Mouse (Mus musculus): ENCODE results near the gene Ovca2.
"Not testable (repeated sequence)": the region's sequence is repeated elsewhere in the genome, so short reads cannot be mapped to it uniquely, and the experiment has no call there.

The Ovca2 gene

DNA sequence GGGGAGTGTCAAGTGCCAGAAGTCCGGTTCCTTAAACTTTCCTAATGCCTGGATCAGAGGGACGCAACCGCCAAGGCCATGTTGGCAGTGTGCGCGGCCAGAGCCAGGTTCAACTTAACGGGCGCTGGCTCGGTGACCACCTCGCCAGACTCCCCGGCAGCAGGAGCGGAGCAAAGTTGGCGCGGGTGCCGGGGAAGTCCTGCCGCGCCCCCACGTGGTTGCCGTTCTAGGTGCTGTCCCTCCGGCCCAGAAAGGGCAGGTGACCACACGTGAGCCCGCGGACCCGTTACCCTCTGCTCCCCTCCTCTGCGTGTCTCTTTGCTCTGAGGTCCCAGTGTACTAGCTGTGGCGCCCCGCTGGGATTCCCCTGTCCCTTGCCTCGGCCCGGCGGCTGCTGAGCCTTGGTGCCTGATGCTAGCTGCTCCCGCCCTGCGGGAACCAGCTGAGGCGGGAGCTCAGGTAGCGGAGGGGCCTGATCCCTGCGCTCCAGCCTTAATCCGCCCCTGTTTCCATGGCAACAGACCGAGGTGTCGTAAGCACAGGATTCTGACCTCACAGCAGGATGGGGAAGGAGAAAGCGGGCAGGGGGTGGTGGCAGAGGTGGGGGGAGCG lies 16.3 kb upstream of the Ovca2 start:
- peak; percentile 90 for DNase-seq (ENCODE audit: low read depth, low spot score)

- peak; percentile 42 for DNase-seq (ENCODE audit: low read depth, low spot score)
These were observed 15.7 kb upstream of the Ovca2 start for GRCm38 (mm10) chr11:75194121-75194849.

GRCm38 (mm10) chr11:75193256-75194071 lies 14.8 kb upstream of the Ovca2 start, which contains the start of gene Rtn4rl1:
Rtn4rl1 (plus strand) TSS chr11:75193783.
- peak; percentile 94 for DNase-seq (ENCODE audit: low read depth, low spot score)

- peak; percentile 94 for DNase-seq (ENCODE audit: low read depth, low spot score)
These were observed 13.9 kb upstream of the Ovca2 start for GRCm38 (mm10) chr11:75192336-75193214.

DNA sequence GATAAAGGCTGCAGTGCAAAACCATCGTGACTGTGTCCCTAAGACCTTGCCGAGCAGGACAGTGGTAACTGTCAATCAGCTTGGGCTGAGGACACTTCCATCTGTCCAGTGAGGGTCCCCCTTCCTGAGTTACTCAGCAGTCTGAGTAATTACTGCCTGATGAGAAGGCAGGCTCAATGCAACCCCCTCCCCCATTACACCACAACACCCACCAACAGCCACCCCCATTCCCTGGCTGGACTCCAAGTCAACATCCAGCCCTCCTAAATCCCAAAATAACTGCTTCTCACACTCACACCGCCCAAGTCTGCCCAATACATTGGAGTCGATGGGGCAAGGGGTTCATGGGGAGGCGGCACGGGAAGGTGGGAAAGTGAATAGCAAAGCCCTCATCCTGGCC lies 13.2 kb upstream of the Ovca2 start:
- no peak for DNase-seq (ENCODE audit: low read depth, low spot score)

DNA sequence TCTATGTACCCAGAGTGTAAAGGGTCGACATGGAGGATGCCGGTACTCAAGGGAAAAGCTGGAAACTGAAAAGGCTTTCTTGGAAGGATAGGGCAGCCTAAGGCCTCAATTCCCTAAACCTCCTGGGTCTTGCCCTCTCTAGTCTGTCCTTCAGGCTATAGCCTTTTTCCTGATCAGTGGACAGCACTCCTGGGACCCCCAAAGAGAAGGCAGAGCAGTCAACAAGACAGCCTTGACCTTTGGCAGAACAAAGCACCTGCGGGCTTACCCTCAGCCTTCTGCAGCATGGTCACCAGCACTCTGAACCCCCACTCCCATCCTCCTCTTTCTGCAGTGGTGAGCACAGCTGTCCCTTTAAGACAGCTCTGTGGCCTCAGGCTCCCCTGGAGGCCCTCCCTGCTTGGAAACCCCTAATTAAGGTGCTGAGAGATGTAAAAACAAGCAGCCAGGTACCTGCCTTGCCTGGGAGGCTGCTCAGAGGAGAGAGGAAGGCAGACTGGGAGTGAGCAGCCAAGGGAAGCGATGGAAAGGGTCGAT lies 12.3 kb upstream of the Ovca2 start, which contains the start of gene Dph1:
TSS of gene Dph1 (minus strand) at position 337 of the 537 bp plus-strand sequence.
- DNase-seq (ENCODE audit: low read depth, low spot score): no peak

- DNase-seq (ENCODE audit: low read depth, low spot score): peak; percentile 95
These were observed 11.7 kb upstream of the Ovca2 start for GRCm38 (mm10) chr11:75190371-75190724.

DNA sequence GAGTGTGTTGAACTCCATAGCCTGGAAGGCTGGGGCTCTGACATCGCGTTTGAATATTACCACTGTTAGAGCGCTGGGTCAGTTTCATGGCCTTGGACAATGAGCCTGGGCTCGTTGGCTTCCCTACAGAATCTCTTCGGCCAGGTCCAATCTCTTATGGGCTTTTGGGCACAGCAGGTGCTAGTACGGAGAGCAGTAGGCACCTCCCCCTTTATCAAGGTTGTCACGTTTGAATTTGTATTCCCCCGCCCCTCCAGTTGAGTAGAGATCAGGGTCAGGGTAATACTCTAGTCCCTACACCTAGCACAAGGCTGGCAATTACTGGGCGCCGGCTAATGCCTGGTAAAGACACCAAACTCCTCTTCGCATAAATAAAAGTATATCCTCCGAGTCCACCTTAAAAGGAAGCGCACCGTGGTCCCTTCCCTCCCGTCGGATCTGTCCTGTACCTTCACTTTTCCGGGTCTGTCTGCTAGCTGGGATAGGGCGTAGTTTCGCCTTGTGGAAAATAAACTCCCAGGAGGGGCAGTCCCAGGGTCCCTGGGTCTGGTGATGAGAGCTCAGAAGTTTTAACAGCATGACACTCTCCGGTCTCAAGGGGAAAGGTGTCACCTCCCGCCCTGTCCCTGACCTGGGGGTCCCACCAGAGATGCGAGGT lies 11.2 kb upstream of the Ovca2 start:
- DNase-seq (ENCODE audit: low read depth, low spot score): no peak

DNA sequence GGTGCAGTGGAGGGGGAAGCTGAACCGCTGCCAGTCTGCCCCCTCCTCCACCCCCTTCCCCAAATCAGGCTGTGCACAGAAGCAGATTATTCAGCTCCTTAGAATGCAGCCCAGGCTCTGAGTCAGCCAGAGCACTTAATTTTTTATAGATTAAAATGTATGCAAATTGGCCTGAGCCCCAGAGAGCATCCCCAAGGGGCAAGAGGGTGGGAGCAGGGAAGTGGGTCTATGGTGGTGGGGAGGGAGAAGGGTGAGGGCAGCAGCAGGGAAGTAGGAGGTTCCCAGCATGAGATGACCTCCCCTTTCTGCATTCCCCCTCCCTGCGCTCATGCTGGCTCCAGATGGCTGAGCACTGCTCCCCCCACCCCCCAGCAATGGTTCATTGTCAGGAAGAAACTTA lies 6.4 kb upstream of the Ovca2 start:
- DNase-seq (ENCODE audit: low read depth, low spot score): peak; percentile 80

DNA sequence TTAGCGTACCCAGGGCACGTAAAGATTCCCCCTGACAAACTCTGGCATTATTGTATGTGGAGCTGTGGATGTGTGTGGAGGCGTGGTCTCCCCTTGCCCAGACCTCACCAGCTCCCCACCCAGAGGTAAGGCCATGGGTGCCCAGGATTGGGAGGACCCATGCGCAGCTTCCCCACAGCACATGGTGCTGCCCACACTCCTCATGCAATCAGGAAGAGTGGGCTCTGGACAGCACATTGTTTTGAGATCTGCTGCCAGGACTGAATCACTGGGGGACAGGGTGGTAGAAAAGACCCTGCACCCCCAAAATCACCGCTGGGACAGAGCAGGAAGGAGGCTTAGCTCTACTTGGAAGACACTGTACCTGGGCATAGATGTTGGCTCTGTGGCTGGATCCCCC lies 5.9 kb upstream of the Ovca2 start:
- DNase-seq (ENCODE audit: low read depth, low spot score): peak; percentile 76

GRCm38 (mm10) chr11:75183917-75184570 lies 5.4 kb upstream of the Ovca2 start:
- DNase-seq (ENCODE audit: low read depth, low spot score): peak; percentile 86

DNA sequence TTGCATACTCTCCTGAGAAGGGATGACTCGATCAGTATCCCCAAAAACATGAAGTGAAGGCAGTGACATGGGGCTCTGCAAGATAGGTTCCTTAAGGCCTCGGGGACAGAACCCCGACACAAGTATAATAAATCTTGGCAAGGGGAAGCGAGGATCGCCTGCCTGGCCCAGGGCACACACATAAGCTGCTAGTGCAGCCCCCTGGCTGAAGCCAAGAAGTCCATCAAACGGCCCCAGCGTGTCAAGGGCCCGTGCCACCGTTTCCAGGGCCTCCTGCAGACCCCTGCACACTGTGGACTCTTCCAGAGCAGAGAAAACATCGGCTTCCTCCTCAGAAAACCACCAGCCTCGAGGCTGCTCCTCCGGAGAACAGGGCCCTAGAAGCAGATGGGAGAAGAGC lies 624 bp downstream of the Ovca2 start:
- DNase-seq (ENCODE audit: low read depth, low spot score): no peak

- DNase-seq (ENCODE audit: low read depth, low spot score): not testable (repeated sequence)
These were observed 4.1 kb downstream of the Ovca2 start for GRCm38 (mm10) chr11:75174574-75174973.

DNA sequence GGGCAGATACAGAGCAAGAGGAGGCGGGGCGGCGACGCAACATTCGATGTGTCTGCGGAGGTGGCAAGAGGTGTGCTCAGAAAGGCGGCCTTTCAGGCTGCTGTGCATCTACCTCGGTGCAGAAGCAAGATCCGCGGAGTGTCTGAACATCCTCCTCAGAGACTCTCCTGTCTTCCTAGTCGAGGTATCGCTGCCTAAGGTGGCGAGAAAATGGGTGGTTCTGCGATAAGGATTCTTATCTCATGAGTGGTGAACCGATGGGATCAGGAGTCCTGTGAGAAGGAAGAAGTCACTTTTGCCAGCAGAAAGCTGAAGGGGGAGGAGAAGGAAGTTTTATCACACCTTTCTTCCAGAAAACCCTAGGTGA lies 4.9 kb downstream of the Ovca2 start:
- DNase-seq (ENCODE audit: low read depth, low spot score): no peak

DNA sequence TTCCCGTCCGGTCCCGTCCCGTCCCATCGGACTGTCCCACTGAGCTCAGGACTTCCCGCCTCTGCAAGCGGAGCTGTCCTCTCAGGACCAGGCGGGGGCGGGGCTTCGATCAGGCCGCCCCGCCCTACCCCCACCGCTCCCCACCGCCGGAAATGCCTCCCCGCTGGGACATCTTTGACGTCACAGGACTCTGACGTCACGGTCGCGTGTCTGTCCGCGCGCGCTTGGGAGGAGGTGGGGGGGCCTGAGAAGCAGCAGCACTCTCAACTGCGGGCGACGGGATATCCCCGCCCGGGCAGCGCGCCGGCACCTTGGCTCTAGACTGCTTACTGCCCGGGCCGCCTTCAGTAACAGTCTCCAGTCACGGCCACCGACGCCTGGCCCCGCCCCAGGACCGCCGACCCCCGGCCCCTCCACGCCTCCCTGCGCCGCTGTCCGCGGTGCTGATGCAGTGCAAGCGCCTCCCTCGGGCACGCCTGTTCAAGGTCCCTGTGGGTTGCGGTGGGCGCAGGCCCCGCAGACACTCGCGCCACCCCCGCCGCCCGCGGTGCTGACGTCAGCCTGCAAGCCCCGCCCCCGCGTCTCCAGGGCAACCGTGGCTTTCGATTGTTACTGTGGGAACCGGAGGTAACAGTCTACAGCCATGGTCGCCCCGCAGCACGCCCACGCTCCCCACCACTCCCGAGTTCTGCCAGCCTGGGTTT lies 5.4 kb downstream of the Ovca2 start:
- DNase-seq (ENCODE audit: low read depth, low spot score): peak; percentile 94

GRCm38 (mm10) chr11:75172151-75173094 lies 6.2 kb downstream of the Ovca2 start:
- peak; percentile 91 for DNase-seq (ENCODE audit: low read depth, low spot score)

GRCm38 (mm10) chr11:75171186-75171865 lies 7.3 kb downstream of the Ovca2 start:
- DNase-seq (ENCODE audit: low read depth, low spot score): no peak
